Mouse (Mus musculus): ENCODE results near the gene Aifm2. TPM values are rescaled to one million over a fixed set of nuclear protein-coding genes. Genes with fewer than 3 reads are reported as not detected.

The Aifm2 gene
- polyA plus RNA-seq (2015; fragmentation: Nextera tagmentation; extraction: Ambion mirVana) = 6.9 and 7.7 TPM in 2 replicates

GRCm38 (mm10) chr10:61714771-61715461 is at the start of gene Aifm2:
Gene Aifm2, plus strand, starts transcription at chr10:61715263.

GRCm38 (mm10) chr10:61680015-61680913 is 34.8 kb upstream of the Aifm2 start, which contains the start of gene Sar1a:
Gene Sar1a, plus strand, starts transcription at chr10:61680299.

GRCm38 (mm10) chr10:61694870-61695670 is 20.0 kb upstream of the Aifm2 start, which contains the start of gene Tysnd1:
Gene Tysnd1, plus strand, starts transcription at chr10:61695514.

GRCm38 (mm10) chr10:61783621-61784251 is 68.7 kb downstream of the Aifm2 start, which contains the start of gene H2afy2:
Gene H2afy2, minus strand, starts transcription at chr10:61784147.

Other genes starting within 250 kb of the Aifm2 start
- 5.7 and 5.8 TPM in 2 replicates for gene Lrrc20, start 239.5 kb upstream of the Aifm2 start, polyA plus RNA-seq (2015; fragmentation: Nextera tagmentation; extraction: Ambion mirVana)
- not detected in 2 replicates for gene Npffr1, start 119.8 kb upstream of the Aifm2 start, polyA plus RNA-seq (2015; fragmentation: Nextera tagmentation; extraction: Ambion mirVana)
- 58.6 and 64.7 TPM in 2 replicates for gene Ppa1, start 66.7 kb upstream of the Aifm2 start, polyA plus RNA-seq (2015; fragmentation: Nextera tagmentation; extraction: Ambion mirVana)
- 86.1 and 91.4 TPM in 2 replicates for gene Sar1a, start 35.0 kb upstream of the Aifm2 start, polyA plus RNA-seq (2015; fragmentation: Nextera tagmentation; extraction: Ambion mirVana)
- 14.8 and 16.6 TPM in 2 replicates for gene Tysnd1, start 19.7 kb upstream of the Aifm2 start, polyA plus RNA-seq (2015; fragmentation: Nextera tagmentation; extraction: Ambion mirVana)
- 6.0 and 7.9 TPM in 2 replicates for gene H2afy2, start 68.9 kb downstream of the Aifm2 start, polyA plus RNA-seq (2015; fragmentation: Nextera tagmentation; extraction: Ambion mirVana)